Mouse (Mus musculus) liver, adult 2 months (tissue): Measurements from ENCODE around the gene Lasp1. TPM values are rescaled to one million over a fixed set of nuclear protein-coding genes. Genes with fewer than 3 reads are reported as not detected.

Source experiments
- DNase-seq: peaks from one replicate; pipeline ENCODE4 v3.0.0-alpha.2; 2011; ENCODE audit warnings: low read depth, low spot score; ENCODE audit errors: extremely low read depth
- H3K27ac ChIP-seq: fragments of 200-500 bp; replicated peaks from 2 replicates; pipeline ENCODE4 v1.5.1; 2012; ENCODE audit warnings: low read depth, mild to moderate bottlenecking, control low read depth, inconsistent platforms, low read length; ENCODE audit not compliant: insufficient read depth
- H3K27me3 ChIP-seq: fragments of 200-500 bp; 2 replicates; pipeline ENCODE4 v1.6.1; 2012; ENCODE audit warnings: mild to moderate bottlenecking, moderate library complexity, low read length, inconsistent platforms; ENCODE audit not compliant: control insufficient read depth, insufficient read depth
- H3K36me3 ChIP-seq: fragments of 200-500 bp; 2 replicates; pipeline ENCODE4 v1.6.1; 2012; ENCODE audit warnings: low read length, inconsistent platforms; ENCODE audit not compliant: control insufficient read depth, insufficient read depth
- H3K4me1 ChIP-seq: fragments of 200-500 bp; 2 replicates; pipeline ENCODE4 v1.6.1; 2011; ENCODE audit warnings: low read length; ENCODE audit not compliant: control insufficient read depth, insufficient read depth
- H3K4me3 ChIP-seq: fragments of 200-500 bp; 2 replicates; pipeline ENCODE4 v1.5.1; 2011; ENCODE audit warnings: low read depth, mild to moderate bottlenecking, control low read depth, low read length, moderate library complexity; ENCODE audit not compliant: insufficient read depth
- H3K79me2 ChIP-seq: fragments of 200-500 bp; 2 replicates; pipeline ENCODE4 v1.6.1; 2012; ENCODE audit warnings: inconsistent platforms, mild to moderate bottlenecking, low read length, moderate library complexity; ENCODE audit not compliant: control insufficient read depth, insufficient read depth
- H3K9ac ChIP-seq: fragments of 200-500 bp; 2 replicates; pipeline ENCODE4 v1.6.1; 2012; ENCODE audit warnings: low read depth, mild to moderate bottlenecking, control low read depth, inconsistent platforms, low read length
- CTCF ChIP-seq: fragments of 200-500 bp; IDR thresholded peaks from 2 replicates; pipeline ENCODE4 v1.5.1; 2011; ENCODE audit warnings: low read depth, low read length, control low read depth
- POLR2A ChIP-seq: fragments of 200-500 bp; IDR thresholded peaks from 2 replicates; pipeline ENCODE4 v1.6.1; 2011; ENCODE audit warnings: low read length, control low read depth; ENCODE audit not compliant: insufficient read depth; ENCODE audit errors: extremely low read depth
- WGBS: fragments of 180-500 bp; shearing (Covaris S2); methylation state at CpG from one replicate; pipeline ENCODE4 v1.1.7; 2018; 5-methylcytosine and 5-hydroxymethylcytosine counted together
- polyA plus RNA-seq: library from polyadenylated mRNA; depleted of rRNA; stranded (reverse); fragments of >200 nt; gene quantifications from 2 replicates; pipeline ENCODE4 v1.2.3, GENCODE M21; 2012
- total RNA-seq: library from RNA; depleted of rRNA; stranded (reverse); fragments of >200 nt; gene quantifications from 2 replicates; pipeline ENCODE4 v1.2.3, GENCODE M21; 2014

Gene Lasp1
- total and polyA plus RNA-seq, 2 experiments: 23.3 to 80.5 TPM

DNA sequence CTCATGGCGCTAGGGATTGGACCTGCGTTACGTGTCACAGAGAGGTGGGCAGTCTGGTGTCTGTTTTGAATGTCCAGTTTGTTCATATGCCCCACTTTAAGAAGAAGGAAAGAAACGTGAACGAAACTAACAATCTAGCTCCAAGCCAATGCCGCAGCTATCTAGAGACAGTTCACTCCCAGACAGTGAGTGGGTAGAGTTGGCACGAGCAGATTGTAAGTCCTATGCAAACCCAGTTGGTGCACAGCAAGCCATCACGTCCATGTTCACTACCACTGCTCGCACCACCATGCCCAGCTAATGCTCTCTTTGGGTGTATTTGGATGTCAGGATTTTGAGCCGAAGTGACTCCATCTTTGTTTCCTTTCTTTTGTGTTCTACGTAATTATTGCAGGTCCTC, 25.4 kb downstream of the Lasp1 start:
- Histone ChIP-seq H3K79me2 (peaks cover 19% of the 10 kb centered on the region; the same call in 1 of the 2 replicates), H3K4me1 (peaks cover 29% of the 10 kb centered on the region), H3K36me3 (0 out of 2 replicates have a peak, but pooled peaks cover 6% of the 10 kb centered on the region), H3K4me3 (no peak overlapping the region), H3K9ac (no peak overlapping the region), H3K27me3 (no peaks in the 10 kb centered on the region), H3K27ac (no peak overlapping the region)
- no peak for DNase-seq
- TF ChIP-seq CTCF (no peak), POLR2A (no peak)
- WGBS: 94% methylated on average over 11 of the region's 11 CpGs

DNA sequence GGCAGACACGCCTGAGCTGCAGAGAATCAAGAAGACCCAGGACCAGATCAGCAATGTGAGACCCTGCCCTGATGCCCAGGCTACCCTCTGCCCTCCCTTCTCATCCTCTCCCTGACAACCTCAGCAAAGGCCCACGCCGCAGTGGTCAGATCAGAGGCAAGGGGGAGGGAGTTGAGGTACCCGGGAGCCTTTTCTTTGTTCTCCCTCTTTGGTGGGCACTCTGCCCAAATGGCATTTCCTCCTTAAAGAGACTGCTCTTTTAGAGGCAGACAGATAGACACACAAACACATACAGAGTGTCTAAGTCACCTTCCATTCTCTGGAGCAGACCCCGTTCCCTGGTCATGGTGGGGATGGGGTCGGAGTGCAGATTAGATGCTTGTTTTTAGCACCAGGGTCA, 26.1 kb downstream of the Lasp1 start:
- no peak for DNase-seq

DNA sequence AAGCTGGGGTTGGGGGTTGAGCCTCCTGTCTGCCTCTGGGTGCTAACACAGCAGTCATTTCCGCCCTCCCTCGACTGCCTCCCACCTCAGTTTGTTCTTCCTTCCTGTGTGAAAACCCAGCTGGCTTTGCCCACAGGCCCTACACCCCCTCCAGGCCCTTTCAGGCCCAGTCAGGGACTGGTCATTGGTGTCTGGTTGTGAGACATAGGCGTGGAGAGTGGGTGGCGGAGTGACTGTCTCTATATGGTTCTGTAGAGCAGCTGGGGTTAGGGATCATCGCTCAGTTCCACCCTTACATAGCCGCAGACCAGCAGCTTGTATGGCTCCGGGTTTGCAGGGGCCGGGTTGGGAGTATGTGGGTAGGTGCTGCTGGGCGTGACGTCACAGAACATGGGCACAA, 26.5 kb downstream of the Lasp1 start:
- WGBS: 80% methylated on average over 10 of the region's 10 CpGs
- H3K9ac ChIP-seq: no peak overlapping the region
- H3K36me3 ChIP-seq: 0 out of 2 replicates have a peak, but pooled peaks cover 6% of the 10 kb centered on the region
- H3K4me3 ChIP-seq: no peak overlapping the region
- DNase-seq: no peak
- peaks cover 19% of the 10 kb centered on the region; the same call in 1 of the 2 replicates for H3K79me2 ChIP-seq
- H3K27ac ChIP-seq: no peak overlapping the region
- no peaks in the 10 kb centered on the region for H3K27me3 ChIP-seq
- TF ChIP-seq CTCF (no peak), POLR2A (no peak)
- H3K4me1 ChIP-seq: peaks cover 22% of the 10 kb centered on the region

More for the DNA sequence above, 26.1 kb downstream of the Lasp1 start:
- no peaks in the 10 kb centered on the region for H3K27me3 ChIP-seq
- peaks cover 19% of the 10 kb centered on the region; the same call in 1 of the 2 replicates for H3K79me2 ChIP-seq
- peaks cover 23% of the 10 kb centered on the region for H3K4me1 ChIP-seq
- H3K9ac ChIP-seq: no peak overlapping the region
- H3K4me3 ChIP-seq: no peak overlapping the region
- 0 out of 2 replicates have a peak, but pooled peaks cover 6% of the 10 kb centered on the region for H3K36me3 ChIP-seq
- H3K27ac ChIP-seq: no peak overlapping the region
- TF ChIP-seq CTCF (no peak), POLR2A (no peak)
- 74% methylated on average over 6 of the region's 6 CpGs for WGBS

DNA sequence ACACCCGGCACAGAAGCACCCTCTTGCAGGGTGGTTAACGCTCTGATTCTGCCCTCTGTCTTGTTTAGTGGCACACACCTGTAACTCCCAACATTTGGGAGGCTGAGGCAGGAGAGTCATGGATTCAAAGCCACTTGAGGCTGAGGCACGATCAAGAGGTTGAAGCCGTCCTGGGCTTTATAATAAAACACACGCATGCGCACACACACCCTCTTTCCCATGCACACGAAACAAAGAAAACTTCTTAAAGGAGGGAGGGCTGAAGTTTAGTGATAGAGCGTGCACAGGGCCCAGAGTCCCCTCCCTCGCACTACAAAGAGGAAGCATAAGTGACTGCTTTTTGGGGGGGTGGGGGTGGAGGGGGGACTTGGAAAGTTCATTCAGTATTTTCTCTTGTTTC, 27.2 kb downstream of the Lasp1 start:
- H3K4me1 ChIP-seq: peaks cover 22% of the 10 kb centered on the region
- H3K27ac ChIP-seq: no peak overlapping the region
- peaks cover 19% of the 10 kb centered on the region; the same call in 1 of the 2 replicates for H3K79me2 ChIP-seq
- DNase-seq: no peak
- H3K9ac ChIP-seq: no peak overlapping the region
- TF ChIP-seq CTCF (no peak), POLR2A (no peak)
- 0 out of 2 replicates have a peak, but pooled peaks cover 6% of the 10 kb centered on the region for H3K36me3 ChIP-seq
- no peaks in the 10 kb centered on the region for H3K27me3 ChIP-seq
- 88% methylated on average over 9 of the region's 9 CpGs for WGBS
- no peak overlapping the region for H3K4me3 ChIP-seq

DNA sequence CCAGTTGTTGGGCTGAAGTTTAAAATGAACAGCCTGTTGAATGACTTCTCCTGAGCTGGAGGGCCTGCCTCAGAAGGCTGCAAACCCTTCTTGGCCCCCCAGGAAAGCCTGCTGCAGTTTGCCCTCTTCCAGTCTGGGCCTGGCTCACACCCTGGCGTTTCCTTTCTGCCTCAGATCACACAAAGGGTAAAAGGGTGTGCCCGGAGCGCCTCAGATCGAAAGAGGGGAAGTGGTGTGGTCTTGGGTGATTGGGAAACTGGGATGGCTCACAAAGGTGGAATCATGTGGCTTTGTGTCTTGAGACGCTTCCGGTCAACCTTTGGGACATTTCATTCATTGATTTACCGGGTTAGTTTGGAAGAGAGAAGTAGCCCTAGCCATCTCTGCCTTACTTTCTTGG, 27.6 kb downstream of the Lasp1 start:
- Histone ChIP-seq H3K4me3 (no peak overlapping the region), H3K36me3 (0 out of 2 replicates have a peak, but pooled peaks cover 6% of the 10 kb centered on the region), H3K9ac (no peak overlapping the region), H3K79me2 (peaks cover 17% of the 10 kb centered on the region; the same call in 1 of the 2 replicates), H3K4me1 (peaks cover 21% of the 10 kb centered on the region), H3K27me3 (no peaks in the 10 kb centered on the region), H3K27ac (no peak overlapping the region)
- 74% methylated on average over 7 of the region's 7 CpGs for WGBS
- DNase-seq: no peak
- TF ChIP-seq CTCF (no peak), POLR2A (no peak)

DNA sequence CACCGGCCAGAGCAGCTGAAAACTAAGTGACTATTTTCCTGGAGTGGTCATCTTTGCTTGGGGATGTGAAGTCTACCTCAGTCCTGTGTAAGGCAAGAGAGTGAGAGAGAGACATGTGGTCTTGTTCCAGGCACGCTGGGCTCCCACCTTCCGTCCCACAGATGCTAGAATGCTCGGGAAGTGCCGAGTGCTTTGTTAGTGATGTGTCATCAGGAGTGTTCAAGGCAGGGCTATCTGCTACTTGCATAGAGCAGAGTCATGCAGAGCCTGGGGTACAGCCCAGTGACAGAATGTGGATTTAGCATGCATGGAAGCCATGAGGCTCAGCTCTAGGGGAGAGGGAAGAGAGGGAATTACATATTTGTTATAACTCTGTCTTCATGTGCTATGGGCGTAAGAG, 28.9 kb downstream of the Lasp1 start:
- Histone ChIP-seq H3K27ac (no peak overlapping the region), H3K4me3 (no peak overlapping the region), H3K4me1 (peaks cover 19% of the 10 kb centered on the region), H3K27me3 (no peaks in the 10 kb centered on the region), H3K36me3 (0 out of 2 replicates have a peak, but pooled peaks cover 6% of the 10 kb centered on the region), H3K9ac (no peak overlapping the region), H3K79me2 (peaks cover 12% of the 10 kb centered on the region; the same call in 1 of the 2 replicates)
- no peak for DNase-seq
- WGBS: 96% methylated on average over 6 of the region's 6 CpGs
- TF ChIP-seq CTCF (no peak), POLR2A (no peak)
